In the genomic region with DNA sequence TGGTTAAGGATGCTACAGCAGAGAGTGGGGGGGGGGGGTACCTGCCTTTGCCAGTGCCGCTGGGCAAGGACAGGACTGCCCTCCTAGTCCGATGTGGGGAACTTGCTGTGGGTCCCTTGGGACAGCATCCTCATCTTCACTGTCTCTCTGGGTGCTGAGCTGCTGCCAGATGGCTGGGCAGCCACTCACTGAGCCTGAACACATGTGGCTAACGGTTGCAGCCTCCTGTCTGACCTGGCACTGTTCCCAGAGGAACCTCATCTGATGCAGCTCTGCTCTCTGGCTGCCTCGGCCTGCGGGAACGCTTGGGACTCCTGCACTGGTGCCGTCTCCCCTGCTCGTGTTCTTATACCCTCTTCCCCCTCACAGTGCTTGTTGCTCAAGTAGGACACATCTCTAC, we compare ENCODE assay signal across 7 mouse cellular contexts. TPM values are rescaled to one million over a fixed set of nuclear protein-coding genes. Genes with fewer than 3 reads are reported as not detected.
DNase-seq lines count a peak whose midpoint lies in the region; ATAC-seq lines count a peak whose summit lies in the region.

No protein-coding gene starts in this region.

- H3K27me3 ChIP-seq in neural tube, embryonic 12.5 days (replicated peaks): no peaks in the 10 kb centered on the region
- no peaks in the 10 kb centered on the region for H3K27me3 ChIP-seq in intestine, embryonic 15.5 days (replicated peaks)

- H3K4me2 ChIP-seq in neural tube, embryonic 12.5 days (replicated peaks): no peak overlapping the region
- H3K4me2 ChIP-seq in intestine, embryonic 15.5 days (replicated peaks): 0 out of 2 replicates have a peak overlapping the region, but pooled peaks have one; percentile 4

- peak; percentile 33; the same call in 1 of the 2 replicates for ATAC-seq in neural tube, embryonic 12.5 days (ENCODE audit: low FRiP score, low read depth)
- 0 out of 2 replicates have a peak, but pooled peaks have one; percentile 13 for ATAC-seq in intestine, embryonic 15.5 days
- 0 out of 2 replicates have a peak, but pooled peaks have one; percentile 10 for ATAC-seq in monocyte, adult 5-6 weeks (replicated peaks; ENCODE audit: insufficient number of reproducible peaks, low FRiP score, low TSS enrichment, poor library complexity, severe bottlenecking)
- ATAC-seq in inflammation-experienced regulatory T-cells, adult 6 months: no peak

- no peak for DNase-seq in neural tube, embryonic 10.5 days (ENCODE audit: extremely low spot score, low spot score)
- peak; percentile 66 to 80 for DNase-seq in adrenal gland, postnatal 36 days
- DNase-seq in gastrocnemius, postnatal 10 days: peak; percentile 58

- H3K4me3 ChIP-seq in neural tube, embryonic 12.5 days: no peak overlapping the region
- no peak overlapping the region for H3K4me3 ChIP-seq in intestine, embryonic 15.5 days (replicated peaks)

- no peaks in the 10 kb centered on the region for H3K9me3 ChIP-seq in neural tube, embryonic 12.5 days
- H3K9me3 ChIP-seq in intestine, embryonic 15.5 days: no peaks in the 10 kb centered on the region

- no peak overlapping the region for H3K9ac ChIP-seq in neural tube, embryonic 12.5 days
- no peak overlapping the region for H3K9ac ChIP-seq in intestine, embryonic 15.5 days

- 68% methylated on average over 8 of the region's 8 CpGs for WGBS in neural tube, embryonic 12.5 days
- 47% methylated on average over 8 of the region's 8 CpGs for whole genome bisulfite sequencing in intestine, embryonic 15.5 days

- no peaks in the 10 kb centered on the region for H3K36me3 ChIP-seq in neural tube, embryonic 12.5 days
- H3K36me3 ChIP-seq in intestine, embryonic 15.5 days: no peaks in the 10 kb centered on the region

- no peak overlapping the region for H3K27ac ChIP-seq in neural tube, embryonic 12.5 days
- peak overlapping the region; percentile 18; the same call in 1 of the 2 replicates for H3K27ac ChIP-seq in intestine, embryonic 15.5 days

- peaks cover 13% of the 10 kb centered on the region for H3K4me1 ChIP-seq in neural tube, embryonic 12.5 days
- peaks cover 58% of the 10 kb centered on the region for H3K4me1 ChIP-seq in intestine, embryonic 15.5 days (replicated peaks)

RNA-seq across cellular contexts. Expression of a gene that starts 8.6 kb away (rescaled TPM):
- polyA plus RNA-seq in neural tube, embryonic 12.5 days (2016; fragmentation: Nextera tagmentation; extraction: Ambion mirVana): 26.4 and 26.8 TPM in 2 replicates
- total RNA-seq in adrenal gland, postnatal 36 days (2021): 10 to 100 TPM; 84.4 to 85.9 TPM
- total RNA-seq in gastrocnemius, postnatal 10 days (2021): 10 to 100 TPM; 52.5 to 53.3 TPM
- 33.1 and 35.5 TPM in 2 replicates for polyA plus RNA-seq in intestine, embryonic 15.5 days (2015; fragmentation: Nextera tagmentation; extraction: Ambion mirVana)
- 9.5 to 39.9 TPM (median 10.0 TPM) in 3 replicates for total RNA-seq in monocyte, adult 5-6 weeks (2017)
- polyA plus RNA-seq in inflammation-experienced regulatory T-cells, adult 6 months (2017; shearing (Covaris generic)): 1 to 10 TPM; 2.5 to 9.3 (median 7.2) TPM
